Mouse (Mus musculus): ENCODE results near the gene Fam126b.
A peak's percentile ranks its signal among the peaks of the same experiment; 100 is the strongest.
"Not testable (repeated sequence)": the region's sequence is repeated elsewhere in the genome, so short reads cannot be mapped to it uniquely, and the experiment has no call there.

The Fam126b gene

DNA sequence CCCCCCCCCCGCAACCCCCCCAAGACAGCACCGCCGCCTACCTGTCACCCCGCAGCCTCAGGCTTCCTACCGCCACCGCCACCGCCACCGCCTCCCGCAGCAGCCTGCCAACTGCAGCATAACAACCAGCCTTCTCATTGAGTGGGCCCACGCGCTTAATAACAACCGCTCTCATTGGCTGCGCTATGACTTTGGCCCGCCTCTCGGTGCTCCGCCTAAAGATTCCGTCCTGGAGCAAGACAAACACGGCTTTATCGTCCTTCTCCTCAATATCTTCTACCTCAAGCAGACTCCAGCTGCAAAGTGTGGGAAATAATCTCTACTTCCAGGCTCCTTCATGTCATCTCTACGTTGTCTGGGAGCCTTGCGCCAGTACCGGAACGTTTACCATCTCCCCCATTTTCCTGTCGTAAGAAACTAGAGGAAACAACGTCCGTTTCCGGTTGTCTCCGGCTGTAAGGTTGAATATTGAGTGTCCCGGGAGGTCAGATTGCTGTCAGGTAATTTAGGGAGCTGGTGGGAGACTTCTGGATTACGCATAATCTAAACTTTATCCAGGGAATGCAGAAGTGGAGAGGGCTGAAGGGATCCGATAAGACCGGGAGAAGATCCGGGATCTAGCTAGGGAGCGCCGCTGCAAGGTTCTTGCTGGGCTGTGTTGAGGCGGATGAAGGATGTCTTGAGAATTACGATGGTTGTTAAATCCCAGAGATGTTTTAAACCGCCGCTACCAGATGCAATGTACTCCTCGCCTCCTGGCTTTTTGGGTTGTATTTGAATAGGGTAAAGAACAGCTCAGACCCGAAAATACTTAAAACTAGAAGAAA is at the start of gene Fam126b, which contains the start of gene Ndufb3:
Gene Fam126b, minus strand, starts transcription at position 153 of the 827 bp plus-strand sequence.
Gene Ndufb3, plus strand, starts transcription at position 214 of the 827 bp plus-strand sequence.
- peak; percentile 91 for DNase-seq (ENCODE audit: extremely low spot score, low read depth, low spot score)

- not testable (repeated sequence) for DNase-seq (ENCODE audit: extremely low spot score, low read depth, low spot score)
Observed at GRCm38 (mm10) chr1:58628847-58629246, 42.7 kb upstream of the Fam126b start.

DNA sequence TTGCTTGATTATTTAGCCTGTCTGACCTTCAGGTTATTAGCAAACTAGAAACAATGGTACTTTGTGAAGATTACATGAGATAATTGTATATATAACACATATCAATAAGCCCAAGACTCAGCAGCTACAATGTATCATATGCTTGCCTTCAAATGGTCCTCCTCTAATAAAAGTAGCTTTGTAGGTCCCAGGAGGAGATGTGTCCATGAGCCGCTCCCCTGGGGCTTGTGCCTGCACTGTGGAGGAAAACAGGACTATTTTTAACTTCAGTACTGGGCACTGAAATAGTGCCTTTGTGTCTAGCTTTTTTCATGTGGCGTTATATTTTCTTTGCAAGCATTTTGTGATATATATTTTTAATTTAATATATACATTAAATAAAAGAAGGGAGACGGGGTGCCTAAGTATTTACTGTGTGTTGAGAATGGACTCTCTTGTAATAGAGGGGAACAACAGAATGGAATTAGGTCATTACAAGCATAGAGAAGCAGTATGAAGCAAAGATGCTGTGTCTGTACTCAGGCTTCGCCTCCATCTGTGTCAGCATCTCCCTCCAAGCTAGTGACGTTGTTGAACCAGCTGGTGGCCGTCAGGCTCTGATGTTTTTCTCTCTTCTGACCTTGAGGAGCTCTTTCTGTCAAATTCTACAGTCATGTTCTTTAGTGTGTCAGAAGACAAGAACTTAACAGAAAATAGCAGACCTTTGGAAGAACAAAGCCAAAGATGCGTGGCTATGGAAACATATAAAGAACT is 36.0 kb upstream of the Fam126b start:
- DNase-seq (ENCODE audit: extremely low spot score, low read depth, low spot score), result no peak

- DNase-seq (ENCODE audit: extremely low spot score, low read depth, low spot score), result no peak
Observed at GRCm38 (mm10) chr1:58621251-58621650, 35.1 kb upstream of the Fam126b start.

DNA sequence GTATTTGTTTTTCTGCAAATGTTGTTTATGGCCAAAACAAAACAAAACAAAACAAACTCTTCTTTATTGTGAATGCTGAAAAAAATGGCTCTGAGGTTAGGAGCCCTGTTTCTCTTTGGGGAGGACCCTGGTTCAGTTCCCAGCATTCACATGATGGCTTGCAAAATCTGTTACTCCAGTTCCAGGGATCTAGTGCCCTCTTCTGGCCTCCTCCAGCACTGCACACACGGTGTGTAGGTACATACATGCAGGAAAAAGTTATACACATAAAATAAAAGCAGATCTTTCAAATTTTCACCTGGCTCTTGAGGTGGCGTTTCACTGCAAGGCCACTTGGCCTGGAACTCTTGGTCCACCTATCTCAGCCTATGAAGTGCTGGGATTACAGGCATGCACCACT is 32.6 kb upstream of the Fam126b start:
- no peak for DNase-seq (ENCODE audit: extremely low spot score, low read depth, low spot score)

GRCm38 (mm10) chr1:58617978-58618668 is 32.0 kb upstream of the Fam126b start:
- no peak for DNase-seq (ENCODE audit: extremely low spot score, low read depth, low spot score)

- DNase-seq (ENCODE audit: extremely low spot score, low read depth, low spot score), result no peak
Observed at GRCm38 (mm10) chr1:58617076-58617475, 31.0 kb upstream of the Fam126b start.

- DNase-seq (ENCODE audit: extremely low spot score, low read depth, low spot score), result no peak
Observed at GRCm38 (mm10) chr1:58616176-58616575, 30.1 kb upstream of the Fam126b start.

DNA sequence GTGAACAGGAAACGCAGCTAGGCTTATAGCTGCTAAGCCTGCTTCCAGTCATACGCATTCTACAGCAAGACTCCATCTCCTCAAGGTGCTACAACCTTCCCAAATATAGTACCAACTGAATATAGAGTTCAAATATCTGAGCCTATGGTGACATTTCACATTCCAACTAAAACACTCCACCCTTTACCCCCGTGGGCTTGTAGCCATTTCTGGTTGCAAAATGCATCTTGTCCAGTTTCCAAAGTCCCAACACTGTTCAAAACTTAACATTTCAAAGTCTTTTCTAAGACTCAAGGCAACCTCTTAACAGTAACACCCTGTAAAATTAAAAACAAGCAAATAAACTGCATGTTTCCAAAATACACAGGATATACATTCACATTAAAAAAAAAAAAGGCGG is 29.0 kb upstream of the Fam126b start:
- DNase-seq (ENCODE audit: extremely low spot score, low read depth, low spot score), result no peak

- no peak for DNase-seq (ENCODE audit: extremely low spot score, low read depth, low spot score)
Observed at GRCm38 (mm10) chr1:58614424-58614823, 28.3 kb upstream of the Fam126b start.

DNA sequence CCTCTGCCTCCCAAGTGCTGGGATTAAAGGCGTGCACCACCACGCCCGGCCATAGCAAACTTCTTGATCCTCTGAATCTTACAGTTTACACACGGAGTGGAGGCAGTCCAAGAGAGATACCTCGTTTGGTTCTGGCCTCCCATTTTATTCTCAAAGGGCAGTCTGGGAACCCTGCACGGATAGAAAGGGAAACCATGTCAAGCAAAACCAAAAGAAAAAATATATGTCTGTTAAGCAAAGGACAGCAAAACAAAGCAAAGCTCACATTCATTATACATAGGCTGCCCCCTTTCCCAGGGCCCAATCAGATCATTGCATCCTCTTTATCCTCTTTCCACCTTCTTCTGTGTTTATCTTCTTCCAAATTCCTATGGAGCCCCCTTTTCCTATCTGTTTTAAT is 27.7 kb upstream of the Fam126b start:
- peak; percentile 63 for DNase-seq (ENCODE audit: extremely low spot score, low read depth, low spot score)

DNA sequence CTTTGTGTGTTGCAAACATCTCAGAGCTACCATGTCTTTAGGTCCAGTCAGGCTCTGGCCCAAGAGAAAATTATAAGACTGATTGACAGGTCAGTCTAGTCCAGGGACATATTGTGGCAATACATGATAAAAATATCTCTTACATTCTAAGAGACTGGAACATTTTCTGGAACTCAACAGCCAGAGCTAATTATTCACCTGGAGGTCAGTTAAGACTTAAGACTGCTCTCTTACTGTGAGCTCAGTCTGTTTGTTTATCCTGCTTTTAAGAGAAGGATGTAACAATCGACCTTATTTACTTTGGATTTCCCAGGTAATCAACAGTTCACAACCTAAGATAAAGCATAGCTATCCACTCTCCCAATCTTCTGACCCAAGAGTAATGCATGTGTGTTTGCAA is 24.5 kb upstream of the Fam126b start:
- no peak for DNase-seq (ENCODE audit: extremely low spot score, low read depth, low spot score)

DNA sequence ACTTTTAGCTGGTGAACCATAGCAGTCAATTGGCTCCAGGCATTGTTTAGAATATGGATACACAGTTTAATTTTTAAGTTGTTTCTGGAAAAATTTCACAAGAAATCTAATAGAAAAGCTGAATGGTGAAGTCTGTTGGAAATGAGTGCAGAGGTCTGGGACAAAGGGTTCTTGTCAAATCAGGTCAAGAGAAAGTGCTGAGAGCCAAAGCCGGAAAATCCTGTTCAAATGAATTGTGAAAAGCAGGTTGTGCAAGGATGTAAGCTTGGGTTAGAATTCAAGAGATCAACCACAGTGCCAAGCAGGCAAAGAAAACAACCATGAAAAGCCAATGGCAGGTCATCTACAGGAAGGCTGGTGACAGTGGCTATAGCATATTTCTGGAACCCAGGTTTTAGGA is 24.0 kb upstream of the Fam126b start:
- DNase-seq (ENCODE audit: extremely low spot score, low read depth, low spot score), result no peak

- not testable (repeated sequence) for DNase-seq (ENCODE audit: extremely low spot score, low read depth, low spot score)
Observed at GRCm38 (mm10) chr1:58609591-58609990, 23.5 kb upstream of the Fam126b start.

GRCm38 (mm10) chr1:58603738-58604137 is 17.6 kb upstream of the Fam126b start:
- no peak for DNase-seq (ENCODE audit: extremely low spot score, low read depth, low spot score)

- DNase-seq (ENCODE audit: extremely low spot score, low read depth, low spot score), result no peak
Observed at GRCm38 (mm10) chr1:58602681-58603080, 16.6 kb upstream of the Fam126b start.

DNA sequence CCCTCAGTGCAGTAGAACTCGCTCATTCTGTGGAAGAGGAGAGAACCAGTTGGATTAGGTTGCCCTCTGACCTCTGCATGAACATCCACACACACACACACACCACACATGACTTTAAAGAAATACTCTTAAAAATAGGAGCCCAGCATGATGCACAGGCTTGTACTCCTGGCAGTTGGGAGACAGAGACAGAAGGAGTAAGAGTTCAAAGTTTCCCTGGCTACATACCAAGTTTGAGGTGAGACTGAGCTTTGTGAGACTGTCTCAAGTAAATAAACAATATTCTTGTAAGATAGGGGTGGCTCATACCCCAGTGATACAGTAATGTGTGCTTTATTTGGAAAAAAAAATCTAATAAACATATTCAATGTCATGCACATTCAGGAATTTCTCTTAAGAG is 1.4 kb upstream of the Fam126b start:
- DNase-seq (ENCODE audit: extremely low spot score, low read depth, low spot score), result no peak

DNA sequence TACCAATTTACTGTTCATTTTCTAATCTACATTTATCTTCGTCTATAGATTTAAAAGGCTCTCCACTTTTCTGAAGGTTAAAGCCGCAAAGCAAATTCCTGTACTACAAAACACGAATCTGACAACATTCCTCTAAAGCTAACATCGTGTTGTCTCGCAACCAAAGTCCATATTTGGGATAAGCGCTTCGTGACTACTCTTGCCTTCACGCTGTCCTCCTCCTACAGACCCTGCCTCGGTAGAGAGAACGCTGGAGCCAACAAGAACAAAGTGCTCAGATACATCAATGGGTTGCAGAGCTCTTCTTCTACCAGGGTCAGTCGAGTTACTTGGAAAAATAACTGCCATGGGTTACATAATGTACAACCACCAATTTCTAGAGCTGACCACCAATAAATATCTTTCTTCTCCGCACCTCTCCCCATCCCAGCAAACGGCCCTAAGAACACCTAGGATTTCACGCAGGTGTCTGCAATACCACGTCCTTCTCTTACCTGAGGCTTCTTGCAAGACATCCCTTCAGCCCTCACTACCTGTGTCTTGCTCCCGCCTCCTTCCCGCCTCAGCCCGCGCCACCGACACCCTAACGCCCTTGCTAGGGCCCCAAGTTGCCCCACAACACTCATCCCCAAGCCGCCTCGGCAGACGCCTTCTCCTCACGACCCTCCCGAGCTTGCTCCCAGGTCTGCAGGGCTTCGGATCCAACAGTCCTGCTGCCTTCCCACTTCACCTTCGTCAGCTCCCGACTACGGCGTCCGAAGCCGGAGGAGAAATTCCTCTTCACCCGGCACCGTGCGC is 551 bp downstream of the Fam126b start:
- no peak for DNase-seq (ENCODE audit: extremely low spot score, low read depth, low spot score)

DNA sequence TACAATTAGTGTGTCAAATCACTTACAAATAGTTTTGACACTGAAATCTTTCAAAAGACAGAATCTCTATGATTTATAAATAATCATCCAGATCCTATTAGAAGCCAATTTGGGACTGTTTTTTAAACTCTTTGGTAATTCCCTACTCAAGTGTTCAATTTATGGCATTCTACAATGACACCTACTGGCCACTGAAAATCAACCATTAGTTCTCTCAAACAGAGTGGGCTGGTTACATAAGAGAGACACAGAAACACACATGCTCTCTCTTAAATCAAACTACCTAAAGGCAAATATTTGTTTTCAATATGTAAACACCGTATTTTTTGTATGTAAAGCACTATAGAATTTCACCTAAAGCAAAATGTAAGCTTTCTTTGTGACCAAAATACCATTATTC is 1.9 kb downstream of the Fam126b start:
- no peak for DNase-seq (ENCODE audit: extremely low spot score, low read depth, low spot score)

- no peak for DNase-seq (ENCODE audit: extremely low spot score, low read depth, low spot score)
Observed at GRCm38 (mm10) chr1:58582611-58583010, 3.5 kb downstream of the Fam126b start.

GRCm38 (mm10) chr1:58579179-58579578 is 6.9 kb downstream of the Fam126b start:
- DNase-seq (ENCODE audit: extremely low spot score, low read depth, low spot score), result no peak

All from hindlimb bud, embryonic 11.5 days (tissue).